Mouse (Mus musculus) left cerebral cortex, postnatal 10 days (tissue): ENCODE measurements at regions not wholly inside any gene's neighbourhood (a gene's known extent, or its start where the extent isn't known, plus 50 kb on each side); places are given as distances from the start of the nearest gene placed in this dataset.

Experiments
- DNase-seq, 2 experiments: peaks; one replicate each; pipeline ENCODE4 v3.0.0; 2021 to 2022; ENCODE audit warnings: low spot score in 2 of 2, mixed read lengths in 1 of 2; ENCODE audit errors: extremely low spot score in 1 of 2
- intact Hi-C: fragments of 180-260 bp; cut with DNase I; formaldehyde crosslinking; loops from one replicate; pipeline ENCODE4 v1.15.1; 2025

- DNase-seq: no peak
- intact Hi-C loops: loop anchor here (5.0 kb wide), 1 partner anchor 152 kb away; no protein-coding TSS in a partner anchor
Observed at GRCm38 (mm10) chr1:97004027-97004426, 124.1 kb downstream of the Slco6c1 start.
